Mouse (Mus musculus) liver, embryonic 11.5 days (tissue): ENCODE data around the gene Arl3. TPM values are rescaled to one million over a fixed set of nuclear protein-coding genes. Genes with fewer than 3 reads are reported as not detected.

Source experiments
- ATAC-seq: fragments of 200-750 bp; cut with Nextera tagmentation; replicated peaks from 2 replicates; pipeline ENCODE4 v1.8.0; 2017; ENCODE audit warnings: moderate number of reproducible peaks, mild to moderate bottlenecking, moderate TSS enrichment, moderate library complexity; ENCODE audit not compliant: low FRiP score
- DNase-seq: peaks from one replicate; pipeline ENCODE4 v3.0.0-alpha.2; 2017; ENCODE audit warnings: low spot score
- H3K27ac ChIP-seq: fragments of 300-500 bp; sonication (generic); 2 replicates; pipeline ENCODE4 v1.5.1; 2014; ENCODE audit warnings: mild to moderate bottlenecking, low read depth, low read length, control low read depth
- H3K27me3 ChIP-seq: fragments of 300-500 bp; sonication (generic); replicated peaks from 2 replicates; pipeline ENCODE4 v1.6.1; 2014; ENCODE audit warnings: low read length, mixed read lengths; ENCODE audit not compliant: control insufficient read depth, insufficient read depth
- H3K36me3 ChIP-seq: fragments of 300-500 bp; sonication (generic); 2 replicates; pipeline ENCODE4 v1.6.1; 2014; ENCODE audit warnings: mild to moderate bottlenecking, low read length, moderate library complexity, mixed read lengths; ENCODE audit not compliant: control insufficient read depth, insufficient read depth
- H3K4me1 ChIP-seq: fragments of 300-500 bp; sonication (generic); replicated peaks from 2 replicates; pipeline ENCODE4 v1.6.1; 2014; ENCODE audit warnings: low read length, mixed read lengths; ENCODE audit not compliant: control insufficient read depth, insufficient read depth
- H3K4me2 ChIP-seq: fragments of 300-500 bp; sonication (generic); 2 replicates; pipeline ENCODE4 v1.6.1; 2014; ENCODE audit warnings: mild to moderate bottlenecking, control low read depth, moderate library complexity
- H3K4me3 ChIP-seq: fragments of 300-500 bp; sonication (generic); 2 replicates; pipeline ENCODE4 v1.5.1; 2014; ENCODE audit warnings: low read depth, low read length, control low read depth
- H3K9ac ChIP-seq: fragments of 300-500 bp; sonication (generic); 2 replicates; pipeline ENCODE4 v1.6.1; 2014; ENCODE audit warnings: low read depth, low read length, control low read depth
- H3K9me3 ChIP-seq: fragments of 300-500 bp; sonication (generic); 2 replicates; pipeline ENCODE4 v1.6.1; 2016; ENCODE audit warnings: low read length, inconsistent platforms, mixed read lengths; ENCODE audit not compliant: control insufficient read depth
- WGBS: fragments of 180-500 bp; shearing (Covaris S2); extraction: QIAGEN DNeasy Blood & Tissue Kit; methylation state at CpG from one replicate; pipeline ENCODE4 v1.1.7; 2014; 5-methylcytosine and 5-hydroxymethylcytosine counted together
- polyA plus RNA-seq: library from polyadenylated mRNA; unstranded; fragments of >200 nt; fragmentation: Nextera tagmentation; extraction: Ambion mirVana; gene quantifications from 2 replicates; pipeline ENCODE4 v1.2.1, GENCODE M21; 2014

Gene Arl3
- polyA plus RNA-seq, 1 experiment from 2014 or later = 50.5 TPM

- ATAC-seq (no peak), DNase-seq (no peak)
- Histone ChIP-seq H3K27me3 (no peaks in the 10 kb centered on the region), H3K4me1 (peaks cover 42% of the 10 kb centered on the region), H3K9ac (no peak overlapping the region), H3K9me3 (no peaks in the 10 kb centered on the region), H3K36me3 (peaks cover 44% of the 10 kb centered on the region), H3K27ac (no peak overlapping the region), H3K4me3 (no peak overlapping the region), H3K4me2 (no peak overlapping the region)
- 81% methylated on average over 12 of the region's 12 CpGs for WGBS
Observed at GRCm38 (mm10) chr19:46514387-46514786, 58.6 kb downstream of the Arl3 start.

GRCm38 (mm10) chr19:46511263-46511662, 61.7 kb downstream of the Arl3 start:
- 80% methylated on average over 10 of the region's 10 CpGs for WGBS
- Histone ChIP-seq H3K4me1 (peaks cover 48% of the 10 kb centered on the region), H3K9me3 (no peaks in the 10 kb centered on the region), H3K9ac (no peak overlapping the region), H3K4me3 (no peak overlapping the region), H3K27me3 (no peaks in the 10 kb centered on the region), H3K36me3 (peaks cover 61% of the 10 kb centered on the region), H3K27ac (peak overlapping the region; percentile 54; the same call in 1 of the 2 replicates), H3K4me2 (no peak overlapping the region)
- ATAC-seq (no peak), DNase-seq (no peak)

GRCm38 (mm10) chr19:46510824-46511223, 62.2 kb downstream of the Arl3 start:
- WGBS = 66% methylated on average over 3 of the region's 3 CpGs
- H3K4me3 ChIP-seq = no peak overlapping the region
- ATAC-seq (no peak; the same call in 1 of the 2 replicates), DNase-seq (no peak)
- no peak overlapping the region for H3K9ac ChIP-seq
- peaks cover 61% of the 10 kb centered on the region for H3K36me3 ChIP-seq
- peak overlapping the region; percentile 54; the same call in 1 of the 2 replicates for H3K27ac ChIP-seq
- peaks cover 53% of the 10 kb centered on the region for H3K4me1 ChIP-seq
- H3K9me3 ChIP-seq = no peaks in the 10 kb centered on the region
- H3K4me2 ChIP-seq = no peak overlapping the region
- H3K27me3 ChIP-seq = no peaks in the 10 kb centered on the region

DNA sequence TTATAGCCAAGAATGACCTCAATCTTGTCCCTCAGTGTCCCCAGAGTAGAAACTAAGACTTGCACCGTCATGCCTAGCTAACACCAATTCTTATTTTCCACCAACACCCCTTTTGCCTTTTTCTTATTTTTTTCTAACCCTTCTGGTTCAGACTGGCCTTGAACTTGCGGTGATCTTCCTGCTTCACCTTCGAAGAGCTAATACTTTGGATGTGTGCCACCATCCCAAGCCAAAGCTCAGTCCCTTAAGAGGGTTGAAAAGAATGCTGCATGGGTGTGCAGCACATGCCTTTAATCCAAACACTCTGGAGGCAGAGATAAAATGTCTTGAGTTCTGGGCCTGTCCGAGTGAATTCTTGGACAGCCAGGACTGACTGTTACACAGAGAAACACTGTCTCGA, 62.6 kb downstream of the Arl3 start:
- no peak for ATAC-seq
- WGBS = 77% methylated on average over 5 of the region's 5 CpGs
- H3K36me3 ChIP-seq = peaks cover 62% of the 10 kb centered on the region
- DNase-seq = no peak
- H3K27me3 ChIP-seq = no peaks in the 10 kb centered on the region
- H3K4me2 ChIP-seq = no peak overlapping the region
- no peaks in the 10 kb centered on the region for H3K9me3 ChIP-seq
- peak overlapping the region; percentile 16; the same call in 1 of the 2 replicates for H3K9ac ChIP-seq
- H3K27ac ChIP-seq = no peak overlapping the region
- no peak overlapping the region for H3K4me3 ChIP-seq
- peaks cover 57% of the 10 kb centered on the region for H3K4me1 ChIP-seq

DNA sequence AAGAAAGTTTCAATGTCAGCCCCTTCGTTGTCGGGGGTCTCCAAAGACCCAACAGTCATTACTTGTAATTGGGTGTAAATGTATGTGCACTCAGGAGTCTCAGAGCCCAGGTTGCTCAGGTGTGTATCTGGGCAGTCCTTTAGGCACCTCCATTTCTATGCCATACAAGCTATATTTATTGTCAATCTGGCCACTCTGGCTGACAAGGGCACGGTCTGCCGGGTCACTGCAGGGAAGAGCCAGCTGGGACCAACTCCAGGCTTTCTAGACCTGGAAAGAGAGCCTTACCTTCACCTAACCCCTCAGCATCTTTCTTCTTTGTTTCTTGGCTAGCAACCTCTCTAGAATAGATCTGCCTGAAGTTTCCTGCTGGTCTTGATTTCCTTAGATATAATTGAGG, 63.3 kb downstream of the Arl3 start:
- Histone ChIP-seq H3K27me3 (no peaks in the 10 kb centered on the region), H3K27ac (no peak overlapping the region), H3K4me1 (peaks cover 64% of the 10 kb centered on the region), H3K9me3 (no peaks in the 10 kb centered on the region), H3K4me2 (no peak overlapping the region), H3K9ac (no peak overlapping the region), H3K4me3 (no peak overlapping the region), H3K36me3 (peaks cover 59% of the 10 kb centered on the region)
- WGBS = 84% methylated on average over 4 of the region's 4 CpGs
- no peak for ATAC-seq
- DNase-seq = no peak

DNA sequence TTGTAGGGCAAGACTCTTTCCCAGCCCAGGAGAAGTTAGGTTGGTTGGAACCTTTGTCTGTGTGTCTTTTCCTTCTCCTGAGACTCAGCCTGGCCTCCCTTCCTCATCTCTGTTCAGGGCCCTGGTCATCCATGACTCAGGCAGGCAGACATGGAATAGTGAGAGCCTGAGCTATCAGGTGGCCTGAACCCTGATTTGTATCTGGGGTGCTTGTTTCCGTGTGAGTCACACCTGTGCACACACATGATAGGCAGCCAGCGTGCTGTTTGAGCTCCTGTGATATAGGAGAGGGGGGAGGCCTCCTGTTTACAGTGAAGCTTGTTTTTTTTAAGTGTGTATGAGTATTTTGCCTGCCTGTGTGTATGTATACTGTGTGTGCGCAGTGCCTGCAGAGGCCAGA, 63.8 kb downstream of the Arl3 start:
- no peak overlapping the region for H3K4me3 ChIP-seq
- WGBS = 73% methylated on average over 3 of the region's 3 CpGs
- H3K4me2 ChIP-seq = no peak overlapping the region
- no peaks in the 10 kb centered on the region for H3K9me3 ChIP-seq
- peaks cover 69% of the 10 kb centered on the region for H3K4me1 ChIP-seq
- DNase-seq (no peak), ATAC-seq (no peak)
- H3K27ac ChIP-seq = no peak overlapping the region; the same call in 1 of the 2 replicates
- no peaks in the 10 kb centered on the region for H3K27me3 ChIP-seq
- H3K9ac ChIP-seq = no peak overlapping the region
- H3K36me3 ChIP-seq = peaks cover 57% of the 10 kb centered on the region

GRCm38 (mm10) chr19:46508738-46509137, 64.3 kb downstream of the Arl3 start:
- Histone ChIP-seq H3K9me3 (no peaks in the 10 kb centered on the region), H3K9ac (no peak overlapping the region), H3K27me3 (no peaks in the 10 kb centered on the region), H3K4me3 (no peak overlapping the region), H3K4me2 (no peak overlapping the region), H3K27ac (no peak overlapping the region), H3K36me3 (peaks cover 53% of the 10 kb centered on the region), H3K4me1 (peaks cover 69% of the 10 kb centered on the region)
- ATAC-seq (no peak), DNase-seq (no peak)
- 68% methylated on average over 3 of the region's 3 CpGs for WGBS

- Histone ChIP-seq H3K9me3 (no peaks in the 10 kb centered on the region), H3K27me3 (no peaks in the 10 kb centered on the region), H3K36me3 (peaks cover 46% of the 10 kb centered on the region), H3K27ac (peak overlapping the region; percentile 26), H3K4me3 (no peak overlapping the region), H3K9ac (no peak overlapping the region), H3K4me2 (no peak overlapping the region), H3K4me1 (peaks cover 69% of the 10 kb centered on the region)
- DNase-seq (no peak), ATAC-seq (no peak)
- 82% methylated on average over 1 of the region's 1 CpGs for WGBS
Observed at GRCm38 (mm10) chr19:46507806-46508205, 65.2 kb downstream of the Arl3 start.

GRCm38 (mm10) chr19:46507181-46507581, 65.8 kb downstream of the Arl3 start:
- no peaks in the 10 kb centered on the region for H3K27me3 ChIP-seq
- H3K36me3 ChIP-seq = peaks cover 43% of the 10 kb centered on the region
- peak overlapping the region; percentile 99; the same call in 1 of the 2 replicates for H3K4me2 ChIP-seq
- H3K27ac ChIP-seq = no peak overlapping the region
- H3K4me3 ChIP-seq = no peak overlapping the region
- 88% methylated on average over 8 of the region's 8 CpGs for WGBS
- DNase-seq = no peak
- no peak for ATAC-seq
- H3K9me3 ChIP-seq = no peaks in the 10 kb centered on the region
- H3K4me1 ChIP-seq = peaks cover 69% of the 10 kb centered on the region
- H3K9ac ChIP-seq = no peak overlapping the region
